Comparison of ENCODE assay signal across 11 mouse cellular contexts in genomic region chr7:128937976-128938730, GRCm38 (mm10).
DNase-seq lines count a peak whose midpoint lies in the region; ATAC-seq and TF ChIP-seq lines count a peak whose summit lies in the region.
"Had no signal": no experiment of that assay in that cellular context is flagged by ENCODE, and none has a peak within 500 bp of the region (broad histone marks: within the 10 kb centered on the region; RNA-seq: fewer than 3 reads in every experiment).

No protein-coding gene starts in this region.

- H3K4me1 ChIP-seq in liver, embryonic 12.5 days = no peaks in the 10 kb centered on the region
- no peaks in the 10 kb centered on the region for H3K4me1 ChIP-seq in limb, embryonic 14.5 days (ENCODE audit: control insufficient read depth, insufficient read depth, low read length)
- H3K4me1 ChIP-seq: heart, embryonic 13.5 days; neural tube, embryonic 12.5 days had no signal

- no peak for TF ChIP-seq POLR2A in limb, embryonic 14.5 days (IDR thresholded peaks at IDR 0.05; ENCODE audit: borderline replicate concordance, extremely low read depth, insufficient read depth, insufficient read length)

- peak; percentile 65 to 67 for DNase-seq in cerebellum, postnatal 10 days
- peak; percentile 8 for DNase-seq in liver
- DNase-seq in adipocyte (ENCODE audit: low spot score) = peak; percentile 10
- peak; percentile 74 for DNase-seq in limb, embryonic 14.5 days (ENCODE audit: low spot score)
- no peak for DNase-seq in layer of hippocampus, adult 8-10 months (ENCODE audit: low spot score in 2 of 2)
- no peak for DNase-seq in natural killer cell, adult 2 months (ENCODE audit: low spot score in 2 of 2)
- DNase-seq: layer of hippocampus, adult 9-11 months had no signal

- no peak overlapping the region for H3K9ac ChIP-seq in liver, embryonic 12.5 days
- no peak overlapping the region for H3K9ac ChIP-seq in limb, embryonic 14.5 days (ENCODE audit: low read depth, low read length, severe bottlenecking)
- H3K9ac ChIP-seq: heart, embryonic 13.5 days; neural tube, embryonic 12.5 days had no signal

- H3K9me3 ChIP-seq in liver, embryonic 12.5 days (replicated peaks) = no peaks in the 10 kb centered on the region
- no peaks in the 10 kb centered on the region for H3K9me3 ChIP-seq in limb, embryonic 14.5 days (ENCODE audit: control insufficient read depth, low read length)
- H3K9me3 ChIP-seq: heart, embryonic 13.5 days; neural tube, embryonic 12.5 days had no signal

- H3K4me2 ChIP-seq in liver, embryonic 12.5 days = no peak overlapping the region
- no peak overlapping the region for H3K4me2 ChIP-seq in limb, embryonic 14.5 days (replicated peaks; ENCODE audit: low read depth, low read length, severe bottlenecking)
- H3K4me2 ChIP-seq: heart, embryonic 13.5 days; neural tube, embryonic 12.5 days had no signal

- ATAC-seq in cerebellum, adult (ENCODE audit: insufficient number of reproducible peaks, low FRiP score, low TSS enrichment) = no peak
- ATAC-seq in liver, embryonic 12.5 days = no peak
- no peak for ATAC-seq in limb, embryonic 14.5 days (ENCODE audit: low FRiP score, low read depth)

- 30% methylated on average over 6 of the region's 6 CpGs for WGBS in liver, embryonic 12.5 days (ENCODE audit: insufficient replicate concordance)
- WGBS in limb, embryonic 14.5 days = 42% methylated on average over 6 of the region's 6 CpGs

- H3K36me3 ChIP-seq in liver, embryonic 12.5 days = no peaks in the 10 kb centered on the region
- H3K36me3 ChIP-seq in limb, embryonic 14.5 days (ENCODE audit: control insufficient read depth, insufficient read depth, low read length) = no peaks in the 10 kb centered on the region
- H3K36me3 ChIP-seq: heart, embryonic 13.5 days; neural tube, embryonic 12.5 days had no signal

- no peak overlapping the region for H3K27ac ChIP-seq in liver, embryonic 12.5 days
- no peak overlapping the region for H3K27ac ChIP-seq in limb, embryonic 14.5 days (replicated peaks; ENCODE audit: low read depth, low read length)
- H3K27ac ChIP-seq: heart, embryonic 13.5 days; neural tube, embryonic 12.5 days had no signal

- H3K27me3 ChIP-seq in liver, embryonic 12.5 days (replicated peaks) = no peaks in the 10 kb centered on the region
- H3K27me3 ChIP-seq in limb, embryonic 14.5 days (ENCODE audit: control insufficient read depth, insufficient read depth, low read length) = no peaks in the 10 kb centered on the region
- H3K27me3 ChIP-seq: heart, embryonic 13.5 days; neural tube, embryonic 12.5 days had no signal

- H3K4me3 ChIP-seq in liver, embryonic 12.5 days = no peak overlapping the region
- H3K4me3 ChIP-seq in limb, embryonic 14.5 days (replicated peaks; ENCODE audit: low read length) = no peak overlapping the region
- H3K4me3 ChIP-seq: heart, embryonic 13.5 days; neural tube, embryonic 12.5 days had no signal

Comparison
In these comparisons a context has a peak if more than half of its experiments do, and no peak if none do; other contexts are left out.
1. DNase-seq: peak in cerebellum, postnatal 10 days (2 of 2), liver (single experiment), adipocyte (single experiment) and limb, embryonic 14.5 days (single experiment); none in layer of hippocampus, adult 8-10 months (0 of 2) and natural killer cell, adult 2 months (0 of 2).